ENCODE assay signal across 22 mouse cellular contexts in the genomic region with DNA sequence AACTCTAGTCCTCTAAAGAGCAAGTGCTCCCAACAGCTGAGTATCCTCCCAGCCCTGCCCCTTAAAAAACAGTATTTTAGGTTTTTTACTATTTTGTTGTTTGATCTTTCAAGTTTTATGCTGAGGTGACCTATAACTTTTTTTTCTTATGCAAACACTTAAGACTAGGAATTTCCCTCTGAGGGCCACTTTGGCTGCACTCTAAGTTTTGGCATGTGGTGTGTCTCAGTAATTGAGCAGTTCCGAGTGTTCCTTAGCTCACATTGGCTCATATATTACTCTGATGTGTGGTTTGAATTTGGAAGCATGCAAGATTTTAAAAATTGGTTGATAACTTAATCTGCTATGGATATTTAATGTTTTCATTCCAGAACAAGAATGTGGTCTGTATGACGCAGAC.
A peak's percentile ranks its signal among the peaks of the same experiment; 100 is the strongest.
DNase-seq lines count a peak whose midpoint lies in the region; ATAC-seq and TF ChIP-seq lines count a peak whose summit lies in the region.
"Had no signal": no experiment of that assay in that cellular context is flagged by ENCODE, and none has a peak within 500 bp of the region (broad histone marks: within the 10 kb centered on the region; RNA-seq: fewer than 3 reads in every experiment).

No protein-coding gene starts in this region.

- no peaks in the 10 kb centered on the region for H3K36me3 ChIP-seq in lung, postnatal 0 days (ENCODE audit: insufficient read depth, low read length)
- H3K36me3 ChIP-seq: G1E had no signal

- peak; percentile 53; the same call in 1 of the 2 replicates for TF ChIP-seq EP300 in lung, postnatal 0 days (IDR thresholded peaks at IDR 0.05)

- no peak overlapping the region for H3K4me3 ChIP-seq in lung, postnatal 0 days (ENCODE audit: low read depth, low read length)
- no peak overlapping the region for H3K4me3 ChIP-seq in lung, adult 2 months (replicated peaks; ENCODE audit: extremely low read depth, low read depth, low read length)

- peak; percentile 56; the same call in 1 of the 2 replicates for ATAC-seq in lung, postnatal 0 days
- ATAC-seq: activated CD4-positive, CD25-positive, alpha-beta regulatory T cell, adult 4 months; CD4-positive, CD25-positive, alpha-beta regulatory T cell, adult 4 months; Patski had no signal

- DNase-seq in lung, adult 18-20 months = peak; percentile 43 to 56
- no peak for DNase-seq in lung, postnatal 10 days
- DNase-seq in lung, postnatal 0 days (ENCODE audit: low spot score) = peak; percentile 53
- no peak for DNase-seq in lung, postnatal 4 days
- peak; percentile 57 for DNase-seq in lung, postnatal 25 days (ENCODE audit: low spot score)
- no peak for DNase-seq in lung, postnatal 14 days
- peak; percentile 71 for DNase-seq in lung, postnatal 36 days
- DNase-seq in lung, adult 2 months = no peak
- DNase-seq: adrenal gland, adult 2 months; adrenal gland, adult 8-10 months; adrenal gland, postnatal 10 days; adrenal gland, postnatal 14 days; adrenal gland, postnatal 25 days; adrenal gland, postnatal 36 days; B cell, adult 2 months; cerebellum, adult 11 months; cerebellum, adult 11-12 months had no signal

- no peaks in the 10 kb centered on the region for H3K9me3 ChIP-seq in lung, postnatal 0 days (ENCODE audit: low read length)

- WGBS in lung, postnatal 0 days = 67% methylated on average over 2 of the region's 2 CpGs
- 76% methylated on average over 2 of the region's 2 CpGs for WGBS in lung, adult 2 months

- 0 out of 2 replicates have a peak, but pooled peaks cover 2% of the 10 kb centered on the region for H3K4me1 ChIP-seq in lung, postnatal 0 days (ENCODE audit: insufficient read depth, low read depth, low read length)
- H3K4me1 ChIP-seq in lung, adult 2 months (ENCODE audit: control insufficient read depth, insufficient read depth, low read length) = peaks cover 10% of the 10 kb centered on the region

- no peak for TF ChIP-seq POLR2A in lung, adult 2 months (IDR thresholded peaks at IDR 0.05; ENCODE audit: borderline replicate concordance, extremely low read depth, low read depth, low read length)

- no peaks in the 10 kb centered on the region for H3K27me3 ChIP-seq in lung, postnatal 0 days (replicated peaks; ENCODE audit: insufficient read depth, low read length)
- H3K27me3 ChIP-seq: CH12.LX, Patski had no signal

- H3K4me2 ChIP-seq in lung, postnatal 0 days (replicated peaks; ENCODE audit: low read depth, low read length) = no peak overlapping the region

- TF ChIP-seq CTCF in lung, postnatal 0 days (IDR thresholded peaks at IDR 0.05) = no peak
- TF ChIP-seq CTCF in lung, adult 2 months (IDR thresholded peaks at IDR 0.05; ENCODE audit: insufficient read depth, low read length) = no peak

- no peak overlapping the region for H3K9ac ChIP-seq in lung, postnatal 0 days (replicated peaks; ENCODE audit: low read depth)

- no peak overlapping the region for H3K27ac ChIP-seq in lung, postnatal 0 days (ENCODE audit: low read length)

Comparison
In these comparisons a context has a peak if more than half of its experiments do, and no peak if none do; other contexts are left out.
1. DNase-seq: peak in lung, adult 18-20 months (2 of 2), lung, postnatal 0 days (single experiment), lung, postnatal 25 days (single experiment) and lung, postnatal 36 days (single experiment); none in lung, postnatal 10 days (single experiment), lung, postnatal 4 days (0 of 2), lung, postnatal 14 days (single experiment) and lung, adult 2 months (single experiment).